Mouse (Mus musculus): ENCODE results near the gene Espn.

The Espn gene

DNA sequence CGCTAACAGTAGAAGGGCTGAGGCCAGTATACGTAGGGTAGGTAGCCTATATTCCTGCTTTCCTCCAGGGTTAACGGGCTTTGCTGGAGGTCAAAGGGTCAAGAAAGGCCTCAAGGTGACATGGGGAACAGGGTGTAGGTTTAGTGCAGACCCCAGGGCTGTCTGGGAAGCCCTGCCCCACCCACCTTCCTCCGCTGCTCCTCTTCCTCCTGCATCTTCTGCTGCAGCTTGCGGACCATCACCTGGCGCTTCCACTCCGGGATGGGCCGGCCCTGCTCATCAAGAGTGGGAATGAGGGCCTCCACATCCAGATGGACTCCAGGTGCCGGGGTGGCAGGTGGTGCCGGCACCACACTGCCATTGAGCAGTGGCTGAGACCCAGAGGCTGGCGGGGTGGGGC, 24.3 kb downstream of the Espn start:
- DNase-seq (ENCODE audit: extremely low read depth, insufficient read length, low spot score), result no peak

GRCm38 (mm10) chr4:152126026-152126920, 25.9 kb downstream of the Espn start:
- no peak for DNase-seq (ENCODE audit: extremely low read depth, insufficient read length, low spot score)

GRCm38 (mm10) chr4:152125161-152126025, 26.8 kb downstream of the Espn start:
- DNase-seq (ENCODE audit: extremely low read depth, insufficient read length, low spot score), result no peak

- DNase-seq (ENCODE audit: extremely low read depth, insufficient read length, low spot score), result no peak
These were observed 27.7 kb downstream of the Espn start for GRCm38 (mm10) chr4:152124361-152124961.

DNA sequence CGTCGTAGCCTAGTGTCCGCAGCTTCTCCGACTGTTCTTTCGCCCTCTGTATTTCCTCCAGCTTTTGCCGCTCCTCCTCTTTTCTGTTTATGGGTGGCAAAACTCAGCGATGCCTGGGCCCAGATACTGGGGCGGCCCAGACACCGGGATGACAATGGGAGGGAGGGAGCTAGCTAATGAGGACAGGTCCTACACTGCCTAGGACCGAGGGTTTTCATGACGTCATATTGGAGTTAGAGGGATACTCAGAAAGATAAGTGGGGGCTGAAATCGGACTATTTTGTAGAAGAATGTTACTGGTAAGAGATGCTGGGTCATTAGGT, 31.0 kb downstream of the Espn start:
- no peak for DNase-seq (ENCODE audit: extremely low read depth, insufficient read length, low spot score)

GRCm38 (mm10) chr4:152120311-152121182, 31.6 kb downstream of the Espn start:
- DNase-seq (ENCODE audit: extremely low read depth, insufficient read length, low spot score), result no peak

GRCm38 (mm10) chr4:152119396-152120292, 32.5 kb downstream of the Espn start:
- no peak for DNase-seq (ENCODE audit: extremely low read depth, insufficient read length, low spot score)

DNA sequence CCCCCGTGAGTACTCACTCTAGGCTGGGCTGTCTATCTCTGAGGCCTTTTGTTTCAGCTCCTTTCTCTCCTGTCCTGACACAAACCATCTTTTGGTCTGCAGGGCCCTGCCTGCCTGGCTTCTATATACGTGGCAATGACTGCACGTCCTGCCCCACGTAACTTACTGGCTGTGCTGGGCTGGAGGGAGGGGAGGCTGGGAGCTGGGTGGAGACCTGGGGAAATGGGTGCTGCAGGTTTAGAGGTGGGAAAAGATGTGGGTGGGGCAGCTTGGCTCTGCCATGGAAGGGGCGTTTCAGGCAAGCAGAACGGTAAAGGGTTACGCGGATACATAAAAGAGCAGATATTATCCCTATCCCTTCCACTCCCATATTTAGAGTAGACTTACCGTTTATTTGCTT, 34.6 kb downstream of the Espn start:
- DNase-seq (ENCODE audit: extremely low read depth, insufficient read length, low spot score), result no peak

DNA sequence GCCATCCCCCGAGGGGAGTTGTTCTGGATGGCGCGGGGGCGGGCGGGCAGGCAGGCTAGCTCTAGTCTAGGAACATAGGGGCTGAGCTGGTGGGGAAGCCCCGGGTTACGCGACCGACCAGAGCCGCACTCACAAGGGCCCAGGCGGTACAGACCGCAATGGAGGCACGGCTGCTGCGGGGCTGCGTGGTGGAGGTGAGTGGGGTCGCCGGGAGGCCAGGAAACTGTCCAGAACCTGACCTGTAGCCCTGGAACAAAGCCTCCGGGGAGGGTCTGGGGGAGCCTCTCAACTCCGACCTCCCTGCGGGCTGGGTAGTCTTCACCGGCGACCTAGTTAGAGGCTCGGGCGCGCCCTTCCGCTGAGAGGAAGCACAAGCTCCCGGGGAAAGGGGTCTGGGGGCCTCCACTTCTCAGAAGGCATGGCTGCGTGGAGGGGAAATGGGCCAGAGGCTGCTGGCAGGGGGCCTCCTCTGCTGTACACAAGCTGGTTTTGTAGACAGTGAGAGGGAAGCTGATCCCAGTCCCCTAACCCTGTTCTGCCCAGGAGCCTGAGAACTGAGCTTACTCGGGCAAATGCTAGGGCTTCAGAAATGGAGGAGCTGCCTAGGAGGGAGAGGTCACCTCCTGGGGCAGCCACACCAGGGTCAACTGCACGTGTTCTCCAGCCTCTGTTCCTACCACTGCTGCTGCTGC, 36.1 kb downstream of the Espn start, which contains the start of gene Tnfrsf25:
Gene Tnfrsf25, plus strand, starts transcription at position 14 of the 692 bp plus-strand sequence.
- DNase-seq (ENCODE audit: extremely low read depth, insufficient read length, low spot score), result no peak

- no peak for DNase-seq (ENCODE audit: extremely low read depth, insufficient read length, low spot score)
These were observed 38.1 kb downstream of the Espn start for GRCm38 (mm10) chr4:152114080-152114479.

GRCm38 (mm10) chr4:152112329-152112728, 39.8 kb downstream of the Espn start:
- DNase-seq (ENCODE audit: extremely low read depth, insufficient read length, low spot score), result no peak

DNA sequence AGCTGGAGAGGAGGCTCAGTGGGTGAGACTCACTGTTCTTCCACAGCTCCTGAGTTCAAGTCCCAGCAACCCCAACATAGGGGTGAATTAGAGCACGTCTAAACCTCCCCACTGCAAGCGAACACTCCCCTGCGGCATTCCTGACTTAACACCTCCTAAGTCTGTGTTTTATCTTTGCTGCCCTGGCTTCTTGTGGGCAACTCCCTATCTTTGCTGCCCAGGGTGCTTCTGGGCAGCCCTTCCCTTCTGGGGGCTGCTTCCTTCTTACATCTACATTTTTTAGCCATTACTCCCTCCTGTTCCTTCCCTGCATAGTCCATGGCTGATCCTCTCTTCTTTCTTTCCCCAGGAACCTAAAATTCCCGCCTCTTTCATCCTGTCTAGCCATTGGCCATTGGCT, 41.5 kb downstream of the Espn start:
- no peak for DNase-seq (ENCODE audit: extremely low read depth, insufficient read length, low spot score)

- DNase-seq (ENCODE audit: extremely low read depth, insufficient read length, low spot score), result no peak
These were observed 42.7 kb downstream of the Espn start for GRCm38 (mm10) chr4:152109509-152109908.

DNA sequence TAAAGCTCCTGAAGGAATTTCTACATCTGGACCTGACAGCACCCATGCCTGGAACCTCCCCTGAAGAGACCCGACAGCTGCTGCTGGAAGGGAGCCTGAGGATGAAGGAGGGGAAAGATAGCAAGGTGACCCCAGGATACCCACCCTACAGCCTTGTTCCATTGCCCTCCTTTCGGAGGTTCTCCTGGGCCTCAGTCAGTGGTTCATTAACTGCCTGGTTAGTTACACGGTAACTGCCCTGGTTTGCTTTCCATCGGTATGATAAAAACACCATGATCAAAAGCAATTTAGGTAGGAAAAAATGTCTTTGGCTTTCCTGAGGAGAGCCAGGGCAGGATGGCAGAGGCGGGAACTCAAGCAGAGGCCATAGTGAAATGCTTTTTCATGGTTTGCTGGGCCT, 43.5 kb downstream of the Espn start:
- no peak for DNase-seq (ENCODE audit: extremely low read depth, insufficient read length, low spot score)

DNA sequence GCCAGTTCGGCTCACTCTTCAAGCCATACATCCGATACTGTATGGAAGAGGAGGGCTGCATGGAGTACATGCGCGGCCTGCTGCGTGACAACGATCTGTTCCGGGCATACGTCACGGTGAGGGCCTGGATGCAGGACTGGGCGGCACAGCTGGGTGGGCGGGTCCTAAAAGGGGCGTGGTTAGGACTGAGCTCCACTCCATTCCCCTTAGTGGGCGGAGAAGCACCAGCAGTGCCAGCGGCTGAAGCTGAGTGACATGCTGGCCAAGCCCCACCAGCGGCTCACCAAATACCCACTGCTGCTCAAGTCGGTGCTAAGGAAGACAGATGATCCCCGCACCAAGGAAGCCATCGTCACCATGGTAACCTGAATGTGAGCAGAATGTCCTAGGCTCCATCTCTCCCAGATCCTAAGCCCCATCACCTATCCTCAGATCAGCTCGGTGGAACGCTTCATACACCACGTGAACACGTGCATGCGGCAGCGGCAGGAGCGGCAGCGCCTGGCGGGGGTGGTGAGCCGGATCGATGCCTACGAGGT, 44.1 kb downstream of the Espn start:
- no peak for DNase-seq (ENCODE audit: extremely low read depth, insufficient read length, low spot score)

- DNase-seq (ENCODE audit: extremely low read depth, insufficient read length, low spot score), result no peak
These were observed 44.7 kb downstream of the Espn start for GRCm38 (mm10) chr4:152107493-152107892.

DNA sequence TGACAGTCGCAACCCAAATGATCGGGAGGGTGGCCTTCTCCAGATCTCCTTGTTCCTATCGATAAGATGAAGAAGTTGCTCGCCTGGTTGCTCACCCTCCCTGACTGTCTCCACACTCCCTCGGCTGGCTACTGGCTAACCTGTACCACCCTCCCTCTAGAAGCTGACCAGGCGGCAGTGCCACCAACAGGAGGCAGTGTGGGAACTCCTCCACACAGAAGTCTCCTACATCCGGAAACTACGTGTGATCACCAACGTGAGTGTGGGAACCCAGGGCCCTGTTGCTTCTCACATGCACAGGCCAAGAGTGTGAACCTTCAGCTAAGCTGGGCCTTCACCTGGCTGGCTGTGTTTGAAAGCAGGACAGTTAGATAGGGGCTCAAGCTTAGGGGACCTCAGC, 45.4 kb downstream of the Espn start:
- no peak for DNase-seq (ENCODE audit: extremely low read depth, insufficient read length, low spot score)

DNA sequence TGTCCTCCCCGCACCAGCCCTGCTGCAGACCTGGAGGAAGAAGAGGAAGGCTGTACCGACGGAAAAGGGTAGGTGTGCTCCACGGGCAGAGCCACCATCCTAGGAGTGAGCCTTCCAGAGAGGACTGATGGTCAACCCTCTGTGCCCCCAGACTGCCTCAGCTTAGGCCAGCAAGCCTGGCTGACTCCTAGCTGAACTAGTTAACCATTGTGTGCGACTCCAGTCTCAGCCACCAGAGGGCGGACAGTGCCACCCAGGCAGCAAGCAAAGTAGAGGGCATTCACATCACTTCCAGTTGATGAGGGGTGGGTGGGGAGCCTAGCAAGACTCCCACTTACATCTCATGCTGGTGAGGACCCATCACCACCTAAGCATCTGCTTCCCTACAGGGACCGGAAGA, 49.1 kb downstream of the Espn start:
- no peak for DNase-seq (ENCODE audit: extremely low read depth, insufficient read length, low spot score)

DNA sequence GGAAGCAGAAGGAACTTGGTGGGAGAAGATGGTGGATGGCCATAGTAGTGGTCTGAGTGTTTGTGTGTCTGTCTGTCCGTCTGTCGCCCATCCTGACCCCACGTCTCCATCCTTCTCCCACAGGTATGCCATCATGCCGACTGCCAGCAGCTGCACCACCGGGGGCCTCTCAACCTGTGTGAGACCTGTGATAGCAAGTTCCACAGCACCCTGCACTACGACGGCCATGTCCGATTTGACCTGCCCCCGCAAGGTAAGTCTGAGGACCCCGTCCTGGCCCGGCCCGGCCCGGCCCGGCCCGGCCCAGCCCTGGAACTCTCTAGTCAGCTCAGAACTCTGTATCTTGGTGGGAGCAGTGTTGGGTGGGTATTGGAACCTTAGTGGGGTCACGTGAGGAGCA, 50.2 kb downstream of the Espn start:
- DNase-seq (ENCODE audit: extremely low read depth, insufficient read length, low spot score), result no peak
